Mouse (Mus musculus) cerebellum, adult 2 months (tissue): ENCODE results near the gene Btf3.

Experiments
- CTCF ChIP-seq: fragments of 200-500 bp; IDR thresholded peaks from 2 replicates; pipeline ENCODE4 v1.5.1; 2011; ENCODE audit warnings: low read depth, mild to moderate bottlenecking, control low read depth, low read length, moderate library complexity, borderline replicate concordance; ENCODE audit not compliant: insufficient read depth
- POLR2A ChIP-seq: fragments of 200-500 bp; IDR thresholded peaks from 2 replicates; pipeline ENCODE4 v1.6.1; 2011; ENCODE audit warnings: low read length, control low read depth, borderline replicate concordance; ENCODE audit not compliant: insufficient read depth

- TF ChIP-seq CTCF (no peak), POLR2A (peak; percentile 54; the same call in 1 of the 2 replicates)
Measured at GRCm38 (mm10) chr13:98316480-98317245, at the start of gene Btf3.
